Mouse (Mus musculus) regulatory T cell (primary cell): Measurements from ENCODE around the gene Icam2.
"Not testable (repeated sequence)": the region's sequence is repeated elsewhere in the genome, so short reads cannot be mapped to it uniquely, and the experiment has no call there.

Experiments
- in situ Hi-C: fragments of 300-600 bp; cut with MboI, MseI; formaldehyde crosslinking; loops from one replicate; pipeline ENCODE4 v1.15.1; 2025; ENCODE audit warnings: high pct_unique_total_duplicates

The Icam2 gene

GRCm38 (mm10) chr11:106387791-106388216 is at the start of gene Icam2:
TSS of gene Icam2 (minus strand) at chr11:106388075.
- in situ Hi-C loops, result no loop called here

- in situ Hi-C loops, result no loop called here
Measured at GRCm38 (mm10) chr11:106437543-106437942, 49.7 kb upstream of the Icam2 start.

DNA sequence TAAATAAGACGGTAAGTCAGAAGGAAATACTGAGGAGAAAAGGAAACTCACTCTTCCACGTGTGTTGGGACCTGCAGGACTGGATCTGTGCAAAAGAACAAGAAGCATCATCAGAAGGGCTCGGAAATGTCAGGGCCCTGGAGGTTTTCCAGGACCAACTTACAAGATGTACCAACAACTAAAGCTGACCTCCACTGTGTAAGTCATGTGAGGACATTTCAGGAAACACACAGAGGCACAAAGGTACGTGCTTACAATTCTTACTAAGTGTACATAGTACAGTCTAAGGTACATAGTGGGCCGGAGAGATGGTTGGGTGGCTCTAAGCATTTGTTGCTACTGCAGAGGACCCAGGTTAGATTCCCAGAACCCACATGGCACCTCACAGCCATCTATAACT is 49.2 kb upstream of the Icam2 start:
- in situ Hi-C loops, result no loop called here

GRCm38 (mm10) chr11:106430392-106430791 is 42.5 kb upstream of the Icam2 start:
- in situ Hi-C loops, result no loop called here

DNA sequence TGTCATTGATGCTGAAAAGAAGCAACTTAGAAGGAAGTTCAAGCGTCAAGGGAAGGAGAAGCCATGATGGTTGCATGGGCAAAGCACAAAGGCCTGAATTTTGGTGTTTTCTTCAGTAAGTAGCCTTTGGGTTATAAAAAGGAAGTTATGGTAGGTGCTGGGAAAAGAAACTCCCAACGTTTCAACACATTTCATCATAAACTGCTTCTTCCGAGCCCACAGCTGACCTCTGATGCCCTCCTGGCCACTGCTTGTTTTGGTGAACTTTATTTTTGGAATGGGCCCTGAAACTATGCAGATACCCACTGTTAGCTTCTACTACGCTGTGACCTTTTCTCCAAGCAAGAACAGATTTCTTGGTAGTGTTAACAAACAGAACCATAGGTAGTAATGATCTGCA is 41.8 kb upstream of the Icam2 start:
- in situ Hi-C loops, result no loop called here

GRCm38 (mm10) chr11:106428556-106428955 is 40.7 kb upstream of the Icam2 start:
- in situ Hi-C loops, result no loop called here

- in situ Hi-C loops, result no loop called here
Measured at GRCm38 (mm10) chr11:106428106-106428505, 40.2 kb upstream of the Icam2 start.

DNA sequence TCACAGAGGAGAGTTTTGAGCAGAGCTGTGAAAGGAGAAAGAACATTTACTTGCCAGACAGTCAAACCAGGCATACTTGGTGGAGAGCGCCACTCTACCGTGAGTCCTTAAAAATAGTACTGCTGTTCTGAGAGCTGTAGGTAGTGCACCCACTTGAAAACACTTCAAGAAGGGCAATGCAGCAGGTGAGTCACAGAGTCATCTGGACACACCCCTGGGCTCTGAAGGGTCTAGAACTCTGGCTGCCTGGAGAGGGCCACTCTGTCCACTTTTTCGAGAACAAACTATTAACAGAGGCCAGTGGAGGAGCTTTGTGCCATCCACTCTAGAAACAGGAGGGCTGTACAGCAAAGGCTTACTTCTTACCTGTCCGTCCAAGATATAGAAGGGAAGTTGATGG is 38.6 kb upstream of the Icam2 start:
- in situ Hi-C loops, result no loop called here

- in situ Hi-C loops, result no loop called here
Measured at GRCm38 (mm10) chr11:106425201-106425600, 37.3 kb upstream of the Icam2 start.

DNA sequence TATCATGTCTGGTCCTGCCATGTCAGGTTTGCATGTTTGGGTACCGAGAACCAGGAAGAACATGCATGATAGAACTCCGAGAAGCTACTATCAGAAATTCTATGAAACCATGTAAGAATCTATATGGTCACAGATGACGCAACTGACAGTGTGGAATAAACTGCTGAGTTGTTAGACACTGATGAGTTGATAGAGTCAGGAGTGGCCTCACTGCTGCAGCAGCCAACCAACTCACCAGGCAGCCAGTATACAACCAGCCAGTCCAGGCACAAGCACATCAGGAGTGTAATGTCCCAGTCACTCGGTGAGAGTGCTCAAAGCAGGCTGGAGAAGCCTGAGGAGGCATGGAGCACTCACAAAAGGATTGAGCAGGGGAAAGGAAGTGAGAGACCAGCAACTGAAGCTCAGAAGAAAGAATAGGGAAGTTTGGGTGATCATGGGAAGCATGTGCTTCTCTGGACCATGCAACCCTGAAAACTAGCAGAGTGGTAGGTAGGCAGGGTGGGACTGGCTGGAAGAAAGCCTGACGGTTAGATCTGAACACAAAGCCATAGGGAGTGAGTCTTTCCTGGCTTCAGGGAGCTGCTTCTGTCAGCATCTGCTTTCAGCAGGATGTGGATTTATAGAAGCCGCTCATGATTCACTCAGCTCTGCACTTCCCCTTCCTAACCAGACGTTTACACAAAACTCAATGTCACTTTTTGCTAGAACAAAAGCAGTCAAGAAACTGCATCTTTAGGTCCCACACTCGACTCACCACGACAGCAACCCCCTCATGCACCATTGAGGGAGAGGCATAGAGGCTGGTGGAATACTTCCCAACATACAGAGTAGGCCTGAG is 31.6 kb upstream of the Icam2 start:
- in situ Hi-C loops, result loop anchor here (5.0 kb wide), 2 partner anchors 73 to 208 kb away; no protein-coding TSS in a partner anchor

- in situ Hi-C loops, result loop anchor here (5.0 kb wide), 2 partner anchors 74 to 209 kb away; no protein-coding TSS in a partner anchor
Measured at GRCm38 (mm10) chr11:106418622-106419196, 30.8 kb upstream of the Icam2 start.

DNA sequence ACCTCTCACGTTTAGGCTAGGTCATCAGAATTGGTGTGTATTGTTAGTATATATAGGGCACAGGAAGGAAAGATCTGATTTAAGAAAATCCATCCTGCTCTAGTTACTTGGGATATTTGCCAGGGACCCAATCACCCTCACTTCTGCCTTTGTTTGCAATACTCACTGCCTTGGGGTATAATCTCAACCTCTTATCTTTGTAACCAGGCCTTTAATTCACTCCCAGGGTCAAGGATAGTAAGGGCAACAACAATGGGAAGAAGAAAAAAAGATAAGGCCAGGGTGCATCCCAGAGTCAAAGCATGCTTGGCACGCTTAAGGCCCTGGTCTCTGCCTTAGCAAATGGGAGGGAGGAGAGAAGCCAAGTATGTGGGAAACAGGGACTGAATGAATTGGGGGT is 30.0 kb upstream of the Icam2 start:
- in situ Hi-C loops, result loop anchor here (5.0 kb wide), 2 partner anchors 74 to 209 kb away; no protein-coding TSS in a partner anchor

DNA sequence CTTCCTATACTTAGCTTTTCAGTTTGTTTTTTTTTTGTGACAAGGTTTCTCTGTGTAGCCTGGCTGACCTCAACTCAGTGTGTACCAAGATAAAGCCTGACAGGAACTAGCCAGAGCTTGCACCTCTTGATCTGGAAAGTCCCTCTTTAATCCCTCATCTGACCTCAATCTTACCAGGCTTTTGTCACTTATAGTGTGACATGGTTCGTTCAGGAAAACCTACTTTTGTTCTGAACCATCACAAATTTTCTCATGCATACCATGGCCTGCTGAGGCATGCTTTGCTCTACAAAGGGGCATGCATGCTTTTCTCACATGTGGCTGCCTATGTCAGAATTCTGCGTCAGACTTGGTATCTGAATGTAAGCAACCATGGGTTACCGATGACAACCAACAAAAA is 28.5 kb upstream of the Icam2 start:
- in situ Hi-C loops, result loop anchor here (5.0 kb wide), 2 partner anchors 76 to 211 kb away; no protein-coding TSS in a partner anchor

DNA sequence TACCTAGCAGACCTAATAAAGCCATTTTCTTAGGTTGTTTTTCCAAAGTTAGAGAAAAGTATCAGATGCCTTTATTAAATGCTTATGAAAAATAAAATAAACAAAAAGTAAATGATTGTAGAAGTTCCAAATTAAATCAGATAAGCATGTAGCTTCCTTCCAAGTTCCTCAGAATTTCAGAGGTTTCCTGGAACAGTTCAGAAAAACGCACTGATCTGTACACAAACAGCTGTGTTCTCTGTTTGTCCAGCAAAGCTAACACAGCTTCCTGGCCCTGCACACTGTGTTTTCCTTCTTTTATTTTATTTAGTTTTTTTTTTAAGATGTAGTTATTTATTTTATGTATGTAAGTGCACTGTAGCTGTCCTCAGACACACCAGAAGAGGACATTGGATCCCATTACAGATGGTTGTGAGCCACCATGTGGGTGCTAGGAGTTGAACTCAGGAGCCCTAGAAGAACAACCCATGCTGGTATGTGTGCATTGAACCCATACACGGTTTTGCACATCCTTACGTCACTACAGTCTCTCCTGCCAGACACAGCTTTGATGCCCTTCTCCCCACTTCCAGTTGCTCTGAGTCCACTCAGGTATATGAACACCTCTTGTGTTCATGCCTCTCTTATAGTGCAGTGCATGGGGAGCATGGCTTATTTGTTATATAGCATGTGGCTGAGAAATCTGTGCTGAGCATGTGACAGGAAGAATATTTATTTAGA is 24.9 kb upstream of the Icam2 start:
- in situ Hi-C loops, result no loop called here

DNA sequence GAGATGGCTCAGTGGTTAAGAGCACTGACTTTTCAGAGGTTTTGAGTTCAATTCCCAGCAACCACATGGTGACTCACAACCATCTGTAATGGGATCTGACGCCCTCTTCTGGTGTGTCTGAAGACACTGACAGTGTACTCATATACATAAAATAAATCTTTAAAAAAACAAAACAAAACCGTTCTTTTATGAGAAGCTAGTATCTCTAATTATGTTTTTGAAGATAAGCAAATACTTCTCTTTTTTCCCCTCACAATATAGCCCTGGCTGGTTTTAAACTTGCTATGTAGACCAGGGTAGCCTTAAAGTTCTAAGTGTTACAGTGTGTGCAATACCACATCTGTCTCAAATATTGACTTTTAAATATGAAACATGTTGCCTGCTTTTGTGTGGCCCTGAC is 23.3 kb upstream of the Icam2 start:
- in situ Hi-C loops, result no loop called here

DNA sequence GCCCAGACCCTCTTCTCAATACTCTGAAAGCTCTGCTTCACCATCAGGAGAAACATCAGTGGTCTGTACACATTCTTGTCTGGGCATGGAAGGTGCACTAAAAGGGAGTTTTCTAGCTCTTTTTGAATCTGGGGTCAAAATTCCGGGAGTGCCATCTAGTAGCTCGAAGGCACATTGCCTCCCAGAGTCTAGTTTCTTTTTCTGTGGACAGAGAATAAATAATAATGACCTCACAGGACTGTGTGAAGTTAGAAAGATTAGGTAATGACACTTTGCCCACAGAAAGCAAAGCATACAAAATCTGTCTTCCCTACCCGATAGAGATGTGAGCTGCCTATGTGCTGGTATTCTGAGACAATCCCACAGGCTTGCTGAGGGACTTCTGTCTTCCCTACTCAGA is 22.6 kb upstream of the Icam2 start:
- in situ Hi-C loops, result no loop called here

DNA sequence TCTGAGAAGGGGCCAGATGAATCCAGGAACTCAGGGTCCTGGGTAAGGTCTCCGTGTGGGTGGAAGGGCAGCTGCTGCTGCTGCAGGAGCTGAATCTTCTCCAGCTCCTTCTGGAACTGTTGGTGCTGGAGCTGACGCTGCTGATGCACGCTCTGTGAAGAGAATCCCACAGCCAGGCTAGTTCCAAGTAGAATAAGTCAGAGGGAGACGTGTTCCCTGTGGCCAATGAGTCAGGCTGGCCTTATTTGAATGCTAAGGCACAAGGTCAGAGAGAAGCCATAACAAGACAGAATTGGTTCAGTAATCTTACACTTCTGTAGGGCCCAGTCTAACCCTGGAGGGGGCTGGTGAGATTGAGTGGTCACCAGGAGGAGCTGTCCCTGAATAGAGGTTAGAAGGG is 22.1 kb upstream of the Icam2 start:
- in situ Hi-C loops, result no loop called here

DNA sequence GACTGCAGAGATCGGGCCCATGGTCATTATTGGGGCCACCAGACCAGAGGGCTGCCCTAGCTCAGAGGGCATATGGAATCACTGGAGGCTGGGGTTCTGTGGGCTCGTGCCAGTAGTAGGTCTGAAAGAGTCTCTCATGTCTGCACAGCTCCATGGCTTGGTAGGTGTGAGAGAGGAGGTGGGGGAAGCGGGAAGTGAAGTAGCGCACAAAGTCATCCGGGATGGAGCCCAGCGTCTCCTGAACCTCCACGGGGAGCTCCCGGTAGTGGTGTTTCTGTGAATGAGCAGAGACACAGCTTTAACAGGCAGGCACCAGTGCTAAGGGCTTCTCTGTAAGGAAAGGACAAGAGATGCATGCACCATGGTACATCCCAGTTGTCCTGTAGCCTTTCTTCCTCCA is 10.6 kb upstream of the Icam2 start:
- in situ Hi-C loops, result no loop called here

GRCm38 (mm10) chr11:106397656-106398055 is 9.8 kb upstream of the Icam2 start:
- in situ Hi-C loops, result no loop called here

- in situ Hi-C loops, result not testable (repeated sequence)
Measured at GRCm38 (mm10) chr11:106394055-106394454, 6.2 kb upstream of the Icam2 start.

DNA sequence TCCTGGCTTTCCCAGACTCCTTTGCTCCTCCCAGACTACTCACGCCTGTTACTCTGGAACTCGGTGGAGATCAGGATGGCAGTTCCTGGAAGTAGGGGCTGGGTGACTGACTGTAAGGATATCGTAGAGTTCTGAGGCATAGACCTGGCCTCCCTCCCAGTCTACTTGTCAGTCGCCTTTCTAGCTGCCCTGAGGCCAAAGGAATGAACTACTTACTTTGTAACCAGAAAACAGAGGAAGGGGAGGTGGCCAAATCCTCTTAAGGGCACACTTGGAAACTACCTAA is 5.4 kb upstream of the Icam2 start:
- in situ Hi-C loops, result no loop called here

DNA sequence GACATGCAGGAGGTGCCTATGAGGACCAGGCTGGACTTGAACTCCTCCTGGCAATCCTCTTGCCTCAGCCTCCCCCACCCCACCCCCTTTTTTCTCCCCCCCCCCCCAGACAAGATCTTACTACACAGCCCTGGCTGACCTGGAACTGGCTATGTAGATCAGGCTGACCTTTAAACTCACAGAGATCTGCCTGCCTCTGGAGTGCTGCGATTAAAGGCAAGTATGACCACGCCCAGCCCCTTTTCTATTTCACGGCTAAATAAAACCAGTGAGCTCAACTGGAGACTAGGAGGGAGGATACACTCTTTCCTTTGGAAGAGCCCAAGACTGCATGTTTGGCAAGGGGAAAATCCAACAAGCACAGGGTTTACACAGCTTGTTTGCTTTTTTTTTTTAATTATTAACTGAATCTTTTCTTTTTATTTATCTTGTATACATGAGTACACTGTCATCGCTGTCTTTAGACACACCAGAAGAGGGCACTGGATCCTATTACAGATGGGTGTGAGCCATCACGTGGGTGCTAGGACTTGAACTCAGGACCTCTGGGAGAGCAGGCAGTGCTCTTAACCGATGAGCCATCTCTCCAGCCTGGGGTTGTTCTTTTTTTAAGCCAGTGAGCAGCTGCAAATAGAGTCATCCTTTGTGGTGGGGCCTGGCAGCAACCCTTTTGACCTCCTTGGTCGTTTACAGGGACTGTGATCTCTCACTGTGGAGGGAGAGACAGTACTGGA is 4.9 kb upstream of the Icam2 start:
- in situ Hi-C loops, result no loop called here
